Mouse (Mus musculus) cerebellum, adult 9-11 months (tissue): ENCODE measurements around the gene Park7.

Experiments used
- DNase-seq: peaks from one replicate; pipeline ENCODE4 v3.0.0; 2022

Gene Park7

DNA sequence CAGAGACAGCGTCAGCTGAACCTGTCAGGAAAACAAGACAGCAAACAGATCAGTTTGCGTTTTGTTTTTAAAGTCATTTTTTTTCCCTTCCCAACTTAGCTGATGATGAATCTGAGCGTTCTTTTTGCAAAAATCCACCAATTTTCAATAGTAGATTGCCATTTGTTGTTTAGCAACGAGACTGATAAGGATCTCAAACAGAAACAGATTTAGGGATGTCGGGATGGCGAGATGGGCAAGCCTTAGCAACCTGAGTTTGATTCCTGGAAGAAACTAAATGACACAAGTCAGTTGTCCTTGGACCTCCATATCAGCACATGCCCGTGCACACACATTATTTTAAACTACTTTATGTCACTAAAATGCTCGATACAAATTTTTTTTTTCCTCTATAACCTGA is 41.6 kb downstream of the Park7 start:
- no peak for DNase-seq

DNA sequence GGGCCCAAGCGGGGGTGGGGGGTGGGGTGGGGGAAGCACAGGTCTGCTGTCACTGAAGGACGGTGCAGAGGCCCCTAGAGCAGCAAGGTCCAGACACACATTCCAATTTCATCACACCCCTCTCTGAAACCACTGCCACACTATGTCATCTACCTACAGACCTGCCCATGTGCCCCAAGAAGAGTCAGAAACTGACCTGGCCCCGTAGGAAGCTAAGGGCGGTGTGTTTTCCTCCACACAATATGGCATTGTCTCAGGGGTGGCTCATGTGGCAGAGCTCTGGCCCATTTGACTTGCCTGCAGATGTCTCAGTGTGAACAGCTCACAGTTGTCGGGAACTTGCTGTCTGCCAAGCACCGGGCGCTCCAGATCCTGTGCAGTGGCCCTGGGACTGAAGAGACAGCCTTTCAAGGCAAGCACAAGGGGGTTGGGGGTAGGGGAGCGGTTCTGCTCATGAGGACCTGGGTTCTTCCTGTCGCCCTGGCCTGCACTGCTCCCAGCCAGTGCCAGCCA is 42.0 kb downstream of the Park7 start:
- peak; percentile 22 for DNase-seq

DNA sequence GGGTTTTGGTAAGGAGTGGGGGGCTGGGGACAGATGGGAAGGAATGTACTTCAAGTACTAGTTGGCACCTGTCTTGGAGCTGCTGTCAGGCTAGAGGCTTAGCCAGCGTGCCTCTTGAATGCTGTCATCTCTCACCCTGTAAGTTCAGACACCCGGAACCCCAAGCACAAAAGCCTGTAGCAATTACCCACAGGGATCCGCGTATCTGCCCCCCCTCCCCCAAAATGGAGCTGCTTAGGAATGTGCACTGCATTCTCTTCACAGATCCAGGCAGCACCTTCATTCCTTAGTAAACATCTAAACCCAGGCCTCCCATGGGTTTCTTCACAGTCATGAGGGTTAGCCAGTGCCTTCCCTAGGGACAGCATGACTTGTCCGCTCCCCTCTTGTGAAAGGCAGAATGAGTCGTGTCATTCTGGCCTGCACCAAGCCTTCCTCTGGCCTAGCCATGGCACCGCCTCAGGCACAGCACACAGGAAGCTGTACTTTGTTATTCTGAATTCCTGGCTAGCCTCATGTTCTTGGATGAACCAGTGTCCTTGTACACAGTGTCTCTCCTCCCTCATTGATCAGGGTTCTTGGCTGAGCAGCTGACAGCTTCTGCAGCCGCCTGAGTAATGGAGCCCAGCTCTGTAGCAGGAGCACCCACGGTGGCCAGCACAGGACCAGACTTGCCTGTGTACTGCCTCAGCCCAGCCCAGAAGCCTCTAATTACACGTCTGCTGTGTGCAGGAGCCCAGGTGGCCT is 42.7 kb downstream of the Park7 start:
- no peak for DNase-seq

DNA sequence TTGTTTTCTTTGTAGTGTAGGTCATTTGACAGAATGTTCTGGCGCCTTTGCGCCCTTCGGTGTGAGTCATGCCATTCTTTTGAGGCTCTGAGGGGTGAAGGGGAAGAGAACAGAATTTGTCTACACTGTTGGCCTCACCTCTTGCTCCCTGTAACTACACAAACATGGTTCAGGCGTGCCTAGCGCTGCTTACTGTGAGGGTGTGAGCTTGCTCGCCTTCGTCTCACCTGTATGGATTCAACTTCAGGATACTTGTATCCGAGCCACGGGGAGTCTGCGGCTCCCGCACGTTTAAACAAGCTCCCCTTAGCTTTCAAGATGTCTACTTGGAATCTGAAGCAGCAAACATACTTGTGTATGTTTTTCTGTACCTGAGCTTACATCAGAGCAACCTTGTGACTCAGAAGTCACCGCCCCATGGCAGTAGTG is 43.3 kb downstream of the Park7 start:
- no peak for DNase-seq

DNA sequence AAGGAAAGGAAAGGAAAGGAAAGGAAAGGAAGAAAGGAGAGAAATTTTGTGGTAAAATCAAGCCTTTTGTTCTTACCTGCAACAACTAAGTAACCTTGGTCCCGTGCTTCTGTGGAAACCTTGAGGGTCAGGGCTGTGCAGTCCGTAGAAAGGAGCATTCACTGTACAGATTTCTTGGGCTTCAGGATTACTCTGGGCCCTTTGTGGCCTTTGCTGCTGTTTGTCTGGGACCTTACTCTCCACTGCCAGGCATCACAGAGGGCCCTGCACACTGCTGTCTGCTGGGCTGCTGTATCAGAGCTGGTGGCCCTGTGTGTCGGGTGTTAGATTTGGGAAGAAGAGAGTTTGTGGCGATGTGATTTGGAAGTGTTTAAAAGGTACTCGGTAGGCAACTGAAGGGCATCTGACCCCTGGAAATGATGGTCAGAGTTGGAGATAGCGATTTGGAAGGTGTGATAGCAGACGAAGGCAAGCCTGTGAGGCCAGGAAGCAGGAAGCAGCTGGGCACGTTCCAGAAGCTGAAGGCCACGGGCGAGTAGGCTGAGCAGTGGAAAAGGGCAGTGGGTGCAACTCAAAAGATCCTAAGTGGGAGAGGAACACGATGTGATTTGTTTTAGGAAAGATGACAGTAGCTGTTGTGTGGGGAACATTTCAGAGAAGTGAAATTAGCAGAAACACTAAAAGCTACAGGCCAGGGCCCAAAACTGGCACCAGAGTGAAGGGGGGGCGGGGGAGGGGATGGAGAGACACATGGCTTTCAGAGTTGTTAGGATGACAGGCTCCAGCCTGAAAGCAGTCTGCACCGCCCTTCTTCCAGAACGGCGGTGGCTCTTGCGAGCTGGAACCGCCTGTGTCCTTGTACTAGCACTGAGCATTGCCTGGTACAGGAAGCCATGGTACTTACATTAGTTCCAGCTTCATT is 44.7 kb downstream of the Park7 start:
- DNase-seq: no peak

DNA sequence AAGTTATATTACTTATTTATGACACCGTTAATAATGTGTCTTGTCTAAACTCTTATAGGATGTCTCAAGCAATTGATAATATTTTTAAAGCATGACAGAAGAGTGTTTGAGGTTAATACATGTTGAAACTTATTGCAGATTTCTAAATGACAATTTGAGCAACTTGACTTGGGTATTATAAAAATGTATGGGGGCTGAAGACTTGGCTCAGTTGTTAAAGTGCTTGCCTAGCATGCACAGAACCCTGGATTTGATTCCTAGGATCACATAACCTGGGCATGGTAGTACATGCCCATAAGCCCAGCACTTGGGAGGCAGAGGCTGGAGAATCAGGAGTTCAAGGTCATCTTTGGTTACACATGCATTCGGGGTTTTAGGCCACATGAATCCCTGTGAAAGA is 45.4 kb downstream of the Park7 start:
- DNase-seq: no peak

DNA sequence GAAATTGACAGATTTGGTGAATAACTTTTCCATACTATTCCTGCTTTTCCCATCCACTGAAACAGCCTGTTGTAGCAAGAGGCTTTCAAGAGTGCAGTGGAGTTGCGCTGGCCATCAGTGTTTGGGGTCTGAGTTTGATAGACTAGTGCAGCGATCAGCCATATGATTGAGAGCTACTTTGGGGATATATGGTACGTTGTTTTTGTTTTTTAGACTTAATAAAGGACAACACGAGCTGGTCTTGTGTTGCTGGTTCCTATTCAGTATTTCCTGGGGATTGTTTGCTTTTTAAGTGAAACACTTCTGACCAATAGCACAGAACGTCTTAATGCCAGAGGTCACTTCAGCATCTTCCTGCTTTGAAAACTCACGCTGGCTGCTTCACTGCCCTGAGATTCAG is 46.1 kb downstream of the Park7 start:
- DNase-seq: no peak

DNA sequence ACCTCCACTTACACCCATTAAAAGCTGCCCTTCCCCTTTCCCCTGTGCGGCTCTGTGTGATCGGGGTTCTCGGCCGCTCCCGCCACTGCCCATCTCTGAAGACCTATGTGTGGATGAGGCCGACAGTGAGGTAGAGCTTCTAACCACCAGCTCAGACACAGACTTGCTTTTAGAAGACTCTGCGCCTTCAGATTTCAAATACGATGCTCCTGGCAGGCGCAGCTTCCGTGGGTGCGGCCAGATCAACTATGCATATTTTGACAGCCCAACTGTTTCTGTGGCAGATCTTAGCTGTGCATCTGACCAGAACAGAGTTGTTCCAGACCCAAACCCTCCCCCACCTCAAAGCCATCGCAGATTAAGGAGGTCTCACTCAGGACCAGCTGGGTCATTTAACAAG is 47.7 kb downstream of the Park7 start:
- DNase-seq: no peak

DNA sequence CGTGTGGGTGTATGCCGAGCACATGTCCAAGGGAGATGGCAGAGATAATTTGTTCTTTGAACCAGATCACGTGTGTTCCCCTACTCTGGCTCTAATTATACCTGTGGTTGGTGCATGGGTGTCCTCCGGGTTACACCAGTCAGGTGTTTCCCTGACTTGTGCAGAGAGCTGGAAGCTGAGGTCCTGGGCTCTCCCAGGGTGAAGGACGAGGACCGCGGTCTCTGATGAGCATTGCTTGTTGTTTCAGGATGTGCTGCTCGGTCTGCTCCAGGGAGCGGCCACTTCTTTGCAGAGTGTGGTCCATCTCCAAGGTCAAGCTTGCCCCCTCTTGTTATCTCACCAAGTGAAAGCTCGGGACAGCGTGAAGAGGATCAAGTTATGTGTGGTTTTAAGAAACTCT is 48.2 kb downstream of the Park7 start:
- no peak for DNase-seq

DNA sequence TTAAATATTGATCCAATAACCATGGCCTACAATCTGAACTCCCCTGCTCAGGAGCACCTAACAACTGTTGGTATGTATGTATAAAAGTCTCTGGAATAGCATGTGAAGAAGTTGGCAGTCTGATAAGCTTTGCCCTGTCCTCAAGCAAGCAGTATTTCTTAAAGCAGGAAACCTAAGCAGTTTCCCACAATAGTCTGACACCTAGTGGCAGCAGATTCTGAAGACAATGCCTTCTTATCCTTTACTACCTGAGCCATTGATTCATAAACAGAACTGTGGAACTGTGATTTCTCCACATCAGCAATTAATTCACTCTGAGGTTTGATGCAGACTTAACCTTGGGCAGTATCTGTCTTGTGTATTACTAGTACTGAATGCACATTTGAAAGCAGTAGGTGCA is 48.9 kb downstream of the Park7 start:
- no peak for DNase-seq

DNA sequence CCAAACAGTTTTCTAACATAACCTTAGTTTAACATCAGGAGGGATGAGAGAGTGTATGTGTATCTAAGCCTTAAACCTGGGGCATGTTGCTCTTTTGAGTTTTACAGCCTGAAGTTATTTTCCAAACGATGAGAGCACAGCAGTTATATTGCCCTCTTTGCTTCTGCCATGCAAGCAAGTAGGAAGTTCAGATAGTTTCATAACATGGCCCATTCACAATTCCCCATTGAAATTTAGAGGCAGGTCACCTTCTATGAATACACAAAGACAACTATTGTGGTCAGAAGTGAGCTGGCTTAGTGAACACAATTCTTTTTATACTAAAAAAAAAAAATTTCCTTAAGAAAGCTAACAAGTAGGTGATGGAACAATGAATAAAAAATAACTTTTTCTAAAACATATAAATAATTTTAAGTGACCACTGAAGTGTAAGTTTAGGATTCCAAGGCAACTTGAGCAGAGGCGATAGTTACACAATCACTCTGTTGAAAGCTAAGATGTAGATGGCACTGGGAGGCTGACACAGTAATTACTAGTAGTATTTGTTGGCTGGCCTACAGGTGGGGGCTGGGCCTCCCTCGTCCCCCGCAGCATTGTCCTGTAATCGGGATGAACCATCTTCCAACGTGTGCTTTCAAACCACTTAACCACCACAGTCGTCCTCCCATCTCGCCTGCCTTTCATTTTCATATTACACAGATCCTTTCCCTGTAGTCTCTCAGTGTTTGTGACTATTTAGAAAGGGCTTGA is 51.4 kb downstream of the Park7 start:
- no peak for DNase-seq

DNA sequence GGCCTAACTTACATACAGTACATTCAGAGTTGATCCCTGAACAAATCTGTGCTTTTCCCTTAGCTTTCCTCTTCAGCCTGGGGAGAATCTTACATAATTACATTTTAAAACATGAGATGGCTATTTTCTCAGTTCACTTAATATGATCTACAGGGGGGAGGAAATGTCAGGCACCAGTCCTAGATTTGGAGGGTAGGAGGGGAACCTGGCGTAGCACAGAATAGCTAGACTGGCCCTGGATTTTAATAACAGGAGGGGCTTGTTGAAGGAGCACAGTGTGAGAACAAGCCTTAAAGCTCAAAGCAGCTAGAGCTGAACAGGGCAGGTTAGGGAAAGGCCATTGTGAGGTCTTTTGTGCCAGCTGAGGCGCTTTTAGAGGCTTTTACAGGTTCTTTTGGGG is 53.1 kb downstream of the Park7 start:
- no peak for DNase-seq

DNA sequence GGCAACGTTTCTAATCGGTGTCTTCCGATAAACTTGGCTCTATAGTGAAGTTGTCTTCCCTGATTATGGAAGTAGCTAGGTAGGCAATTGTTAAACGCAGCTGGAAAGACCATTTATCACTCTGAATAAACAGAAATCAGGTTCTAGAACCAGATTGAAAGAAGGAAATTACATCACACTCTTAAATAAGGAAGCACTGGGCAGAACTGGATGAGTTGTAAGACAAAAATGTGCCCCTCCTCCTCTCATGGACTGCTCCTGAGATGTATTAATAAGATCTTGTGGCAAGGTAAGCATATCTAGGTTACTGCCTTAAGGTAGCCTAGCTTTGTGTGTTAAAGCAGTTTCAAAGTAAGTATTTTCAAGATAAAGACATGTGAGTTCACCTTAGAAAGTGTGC is 53.7 kb downstream of the Park7 start:
- no peak for DNase-seq

DNA sequence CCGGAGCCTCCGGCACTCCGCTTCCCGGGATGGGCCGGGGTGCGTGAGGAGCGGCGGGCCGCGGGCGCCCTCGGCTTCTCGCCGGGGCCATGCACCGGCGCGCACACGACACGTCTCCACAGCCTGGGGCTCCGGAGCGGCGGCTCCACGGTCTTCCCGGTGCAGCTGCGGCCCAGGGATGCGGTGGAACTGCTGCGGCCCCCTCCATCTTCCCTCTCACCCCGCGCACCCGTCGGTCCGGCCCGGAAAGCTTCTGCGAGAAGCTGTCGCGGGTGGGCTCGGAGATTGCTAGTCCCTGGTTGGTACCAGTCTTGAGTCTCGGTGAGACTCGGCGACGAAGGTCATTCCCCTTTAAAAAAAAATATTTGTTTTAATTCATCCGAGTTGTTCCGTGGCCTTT is 58.9 kb downstream of the Park7 start:
- no peak for DNase-seq

DNA sequence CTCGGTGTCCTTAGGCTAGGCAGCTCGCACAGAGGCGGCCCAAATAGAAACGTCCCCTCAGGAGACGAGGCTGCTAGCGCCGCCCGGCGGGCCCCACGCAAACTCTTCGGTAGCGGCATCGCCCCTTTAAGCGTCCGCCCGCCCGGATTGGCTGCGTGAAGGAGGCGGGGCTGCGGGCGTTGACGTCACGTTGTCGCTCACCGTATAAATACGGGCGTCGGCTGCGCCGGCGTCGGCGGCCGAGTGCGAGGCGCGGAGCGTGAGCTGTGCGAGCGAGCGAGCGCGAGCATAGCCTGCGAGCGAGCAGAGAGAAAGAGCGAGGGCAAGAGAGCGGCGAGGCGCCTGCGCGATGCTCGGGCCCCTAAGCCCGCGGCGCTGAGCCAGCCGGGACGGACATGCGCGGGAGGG is 59.4 kb downstream of the Park7 start:
- peak; percentile 94 for DNase-seq

DNA sequence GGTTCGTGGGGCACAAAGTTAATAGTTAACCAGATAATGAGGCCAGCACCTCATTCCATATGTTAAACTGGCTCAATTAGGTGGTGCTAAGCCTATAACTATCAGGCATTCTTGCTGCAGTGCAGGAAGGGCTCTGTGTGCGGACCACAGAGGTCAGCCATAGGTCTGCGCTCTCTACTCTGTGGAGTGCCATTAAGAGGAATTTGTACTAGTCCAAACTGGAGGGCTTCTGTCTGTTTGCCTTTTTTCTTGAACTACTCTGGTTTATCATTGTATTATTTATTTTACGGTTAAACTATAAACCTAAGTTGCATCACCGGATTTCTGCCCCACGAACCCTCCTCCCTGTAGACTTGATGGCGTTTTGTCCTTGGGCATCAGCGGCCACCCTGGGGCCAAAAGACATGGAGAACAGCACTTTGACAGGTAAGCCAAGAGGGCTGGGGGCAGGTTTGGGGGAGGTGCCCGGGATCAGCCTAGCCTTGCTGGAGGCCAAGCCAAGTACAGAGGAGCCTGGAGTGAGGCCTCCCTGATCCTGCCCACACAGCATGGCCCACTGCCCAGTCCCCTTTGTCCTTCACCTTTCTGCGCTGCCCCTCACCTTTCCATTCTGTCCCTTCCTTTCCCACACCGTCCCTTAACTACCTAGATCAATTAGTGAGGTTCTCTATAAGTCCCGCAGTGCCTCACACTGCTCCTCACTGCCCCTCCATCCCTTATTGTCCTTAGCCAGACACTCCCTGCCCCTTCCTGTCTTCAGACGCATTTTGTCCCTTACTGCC is 60.4 kb downstream of the Park7 start, which contains the start of gene Errfi1:
Gene Errfi1, plus strand, starts transcription at position 240 of the 782 bp plus-strand sequence.
- peak; percentile 49 for DNase-seq

DNA sequence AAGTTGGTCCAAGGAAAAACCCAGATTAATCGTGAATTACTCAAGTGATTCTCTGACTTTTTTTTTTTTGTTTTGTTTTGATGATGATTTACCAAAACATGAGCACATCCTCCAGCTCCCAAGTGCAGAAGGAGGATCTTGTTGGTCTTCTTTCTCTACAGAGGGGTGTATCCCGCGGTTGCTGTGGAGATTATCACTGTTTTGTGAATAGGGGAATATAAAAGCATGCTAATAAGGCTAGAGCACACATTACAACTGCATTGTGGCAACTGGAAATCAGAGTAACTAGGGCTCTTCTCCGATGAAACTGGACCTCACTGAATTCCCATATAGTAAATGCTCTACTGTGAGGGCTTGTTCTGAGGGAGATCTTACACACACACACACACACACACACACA is 61.8 kb downstream of the Park7 start:
- no peak for DNase-seq

DNA sequence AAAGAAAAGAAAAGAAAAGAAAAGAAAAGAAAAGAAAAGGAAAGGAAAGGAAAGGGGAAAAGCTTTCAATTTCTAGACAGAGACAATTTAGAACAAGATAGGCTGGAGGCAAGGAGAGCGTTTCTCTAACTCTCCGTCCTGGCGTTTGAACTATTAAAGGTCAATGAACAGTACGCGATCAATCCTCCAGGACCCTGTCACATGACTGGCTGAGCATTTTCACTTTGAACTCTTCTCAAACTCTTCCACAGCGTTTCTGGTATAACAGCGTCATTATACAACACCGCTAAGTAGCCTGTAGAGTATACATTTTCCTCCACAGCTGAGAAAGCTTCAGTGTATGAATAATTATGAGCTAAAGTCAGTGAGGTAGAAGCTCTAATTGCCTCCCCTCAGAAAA is 62.2 kb downstream of the Park7 start:
- DNase-seq: no peak

DNA sequence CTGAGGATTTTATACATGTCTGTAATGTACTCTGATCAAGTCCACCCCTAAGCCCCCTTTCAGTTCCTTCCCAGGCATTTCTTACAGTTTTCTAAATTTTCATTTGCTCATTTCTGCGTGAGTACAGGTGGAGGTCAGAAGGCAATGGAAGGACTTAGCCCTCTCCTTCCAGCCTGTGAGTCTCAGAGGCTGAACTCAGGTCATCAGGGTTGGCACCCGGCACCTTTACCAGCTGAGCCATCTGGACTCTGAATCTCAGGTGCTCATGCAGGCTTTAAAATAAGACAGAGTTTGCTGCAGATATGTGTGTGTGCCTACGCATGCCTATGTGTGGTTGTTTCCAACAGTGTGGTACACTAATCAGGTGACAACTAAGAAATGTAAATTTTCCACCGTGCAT is 63.3 kb downstream of the Park7 start:
- no peak for DNase-seq

DNA sequence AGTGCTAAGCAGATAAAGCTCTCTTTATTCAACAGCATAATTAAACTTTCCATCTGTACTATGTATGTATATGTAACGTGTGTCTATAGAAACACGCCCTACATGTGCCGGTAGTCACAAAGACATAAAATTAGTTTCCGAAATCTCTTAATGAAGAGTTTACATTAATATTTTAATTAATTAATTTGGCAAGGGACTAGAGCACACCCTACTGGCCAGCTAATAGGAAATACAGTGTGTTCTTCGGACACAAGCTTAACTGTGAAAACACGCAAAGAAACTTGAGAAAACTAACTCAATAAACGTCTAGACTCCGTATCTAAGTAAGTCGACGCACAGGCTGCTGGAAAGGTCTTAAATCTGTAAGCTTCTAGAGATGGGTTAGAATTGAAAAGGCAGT is 64.3 kb downstream of the Park7 start:
- no peak for DNase-seq
